Mouse (Mus musculus) neural tube, embryonic 13.5 days (tissue): Measurements from ENCODE around the gene Rab39. TPM values are rescaled to one million over a fixed set of nuclear protein-coding genes. Genes with fewer than 3 reads are reported as not detected.

Source experiments
- ATAC-seq: fragments of 200-750 bp; cut with Nextera tagmentation; 2 replicates; pipeline ENCODE4 v1.8.0; 2017; ENCODE audit warnings: low read depth, mild to moderate bottlenecking, moderate TSS enrichment, moderate library complexity
- H3K27ac ChIP-seq: fragments of 300-500 bp; sonication (generic); replicated peaks from 2 replicates; pipeline ENCODE4 v1.5.1; 2015; ENCODE audit warnings: moderate library complexity, mild to moderate bottlenecking, inconsistent platforms
- H3K27me3 ChIP-seq: fragments of 300-500 bp; sonication (generic); 2 replicates; pipeline ENCODE4 v1.6.1; 2015; ENCODE audit warnings: mild to moderate bottlenecking, inconsistent platforms
- H3K36me3 ChIP-seq: fragments of 300-500 bp; sonication (generic); 2 replicates; pipeline ENCODE4 v1.6.1; 2015; ENCODE audit warnings: mild to moderate bottlenecking, inconsistent platforms
- H3K4me1 ChIP-seq: fragments of 300-500 bp; sonication (generic); replicated peaks from 2 replicates; pipeline ENCODE4 v1.6.1; 2015; ENCODE audit warnings: inconsistent platforms
- H3K4me2 ChIP-seq: fragments of 300-500 bp; sonication (generic); 2 replicates; pipeline ENCODE4 v1.6.1; 2015; ENCODE audit warnings: inconsistent platforms, mild to moderate bottlenecking, moderate library complexity
- H3K4me3 ChIP-seq: fragments of 300-500 bp; sonication (generic); 2 replicates; pipeline ENCODE4 v1.5.1; 2015; ENCODE audit warnings: mild to moderate bottlenecking, inconsistent platforms
- H3K9ac ChIP-seq: fragments of 300-500 bp; sonication (generic); 2 replicates; pipeline ENCODE4 v1.6.1; 2015; ENCODE audit warnings: moderate library complexity, mild to moderate bottlenecking, inconsistent platforms
- H3K9me3 ChIP-seq: fragments of 300-500 bp; sonication (generic); 2 replicates; pipeline ENCODE4 v1.6.1; 2016; ENCODE audit warnings: inconsistent platforms
- WGBS: fragments of 180-500 bp; shearing (Covaris S2); methylation state at CpG from one replicate; pipeline ENCODE4 v1.1.7; 2015; 5-methylcytosine and 5-hydroxymethylcytosine counted together
- polyA plus RNA-seq: library from polyadenylated mRNA; unstranded; fragments of >200 nt; fragmentation: Nextera tagmentation; extraction: Ambion mirVana; gene quantifications from 2 replicates; pipeline ENCODE4 v1.2.1, GENCODE M21; 2015

Gene Rab39
- polyA plus RNA-seq, 1 experiment from 2014 or later = 5.1 TPM

DNA sequence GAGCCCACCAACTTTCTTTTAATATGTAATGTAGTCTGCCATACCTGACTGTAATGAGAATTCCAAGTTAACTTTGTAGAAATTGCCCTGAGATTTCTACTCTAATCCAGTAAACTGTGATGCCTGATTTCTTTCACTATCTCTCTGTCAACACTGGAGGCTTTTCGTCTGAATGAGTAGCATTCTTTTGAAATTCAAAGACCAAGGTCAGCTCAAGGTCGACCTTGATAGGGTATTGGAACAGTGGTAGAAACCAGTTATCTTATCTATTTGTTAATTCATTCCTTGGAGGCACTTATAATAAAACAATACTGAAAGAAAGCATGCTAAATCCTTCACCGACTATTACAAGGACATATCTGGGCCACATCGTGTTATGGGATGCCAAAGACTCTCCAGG is 29.1 kb downstream of the Rab39 start:
- Histone ChIP-seq H3K4me3 (no peak overlapping the region), H3K9me3 (no peaks in the 10 kb centered on the region), H3K36me3 (no peaks in the 10 kb centered on the region), H3K4me1 (no peaks in the 10 kb centered on the region), H3K4me2 (no peak overlapping the region), H3K27ac (no peak overlapping the region), H3K9ac (no peak overlapping the region), H3K27me3 (no peaks in the 10 kb centered on the region)
- ATAC-seq = no peak
- WGBS = 77% methylated on average over 4 of the region's 4 CpGs

DNA sequence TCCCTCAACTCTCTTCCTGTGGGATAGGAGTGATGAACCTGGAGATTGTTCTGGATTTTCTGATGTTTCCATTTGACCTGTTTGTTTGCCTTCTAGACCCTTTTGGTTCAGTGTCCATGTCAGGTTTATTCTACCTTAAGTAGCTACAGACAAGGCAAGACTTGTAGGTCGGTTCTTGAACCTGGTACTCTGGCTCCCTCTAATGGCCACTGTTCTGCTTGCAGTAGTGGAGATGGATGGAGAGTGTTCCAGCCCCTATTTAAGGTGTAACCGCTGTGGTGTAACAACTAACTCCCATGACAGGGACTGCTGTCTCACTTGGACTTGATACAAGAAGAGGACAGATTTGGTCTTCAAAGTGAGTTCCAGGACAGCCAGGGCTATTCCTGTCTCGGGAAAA is 32.5 kb downstream of the Rab39 start:
- Histone ChIP-seq H3K27ac (no peak overlapping the region), H3K27me3 (no peaks in the 10 kb centered on the region), H3K4me2 (no peak overlapping the region), H3K9ac (no peak overlapping the region), H3K4me1 (no peaks in the 10 kb centered on the region), H3K9me3 (no peaks in the 10 kb centered on the region), H3K4me3 (no peak overlapping the region), H3K36me3 (no peaks in the 10 kb centered on the region)
- WGBS = 16% methylated on average over 3 of the region's 3 CpGs
- no peak for ATAC-seq

DNA sequence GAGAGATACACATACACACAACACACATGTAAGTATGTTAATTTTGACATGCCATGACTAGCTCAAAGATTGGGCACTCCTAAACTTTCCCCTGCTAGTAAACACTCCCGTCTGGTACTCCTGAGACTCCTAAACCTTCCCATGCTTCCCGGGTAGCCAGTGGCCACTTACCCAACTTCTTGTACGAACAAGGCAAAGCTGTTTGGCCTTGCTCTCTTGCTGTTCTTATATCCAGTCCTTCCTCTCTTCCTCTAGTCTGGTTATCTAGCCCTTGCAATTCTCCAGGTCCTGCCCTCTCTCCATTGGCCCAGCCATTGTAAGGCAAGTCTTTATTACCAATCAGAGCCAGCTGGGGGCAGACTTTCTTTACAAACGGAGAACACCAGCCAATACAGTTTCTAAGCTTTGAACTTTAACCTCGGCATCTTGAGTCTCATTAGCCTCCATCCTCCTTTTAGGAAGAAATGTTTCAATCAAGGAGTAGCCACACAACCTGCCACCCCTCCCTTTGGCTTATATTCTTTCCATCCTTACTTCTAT is 36.3 kb downstream of the Rab39 start, which contains the start of gene Cul5:
Cul5 (minus strand) TSS at position 335 of the 540 bp plus-strand sequence.
- H3K9ac ChIP-seq = no peak within 1 kb of the TSS
- no peak within 1 kb of the TSS for H3K4me3 ChIP-seq
- H3K36me3 ChIP-seq = no peaks in the 10 kb centered on the region
- no peak for ATAC-seq
- 55% methylated on average over 5 of the region's 5 CpGs for WGBS
- no peaks in the 10 kb centered on the region for H3K27me3 ChIP-seq
- H3K9me3 ChIP-seq = no peaks in the 10 kb centered on the region
- H3K4me2 ChIP-seq = no peak within 1 kb of the TSS
- no peak within 1 kb of the TSS for H3K27ac ChIP-seq
- peaks cover 17% of the 10 kb centered on the region for H3K4me1 ChIP-seq

DNA sequence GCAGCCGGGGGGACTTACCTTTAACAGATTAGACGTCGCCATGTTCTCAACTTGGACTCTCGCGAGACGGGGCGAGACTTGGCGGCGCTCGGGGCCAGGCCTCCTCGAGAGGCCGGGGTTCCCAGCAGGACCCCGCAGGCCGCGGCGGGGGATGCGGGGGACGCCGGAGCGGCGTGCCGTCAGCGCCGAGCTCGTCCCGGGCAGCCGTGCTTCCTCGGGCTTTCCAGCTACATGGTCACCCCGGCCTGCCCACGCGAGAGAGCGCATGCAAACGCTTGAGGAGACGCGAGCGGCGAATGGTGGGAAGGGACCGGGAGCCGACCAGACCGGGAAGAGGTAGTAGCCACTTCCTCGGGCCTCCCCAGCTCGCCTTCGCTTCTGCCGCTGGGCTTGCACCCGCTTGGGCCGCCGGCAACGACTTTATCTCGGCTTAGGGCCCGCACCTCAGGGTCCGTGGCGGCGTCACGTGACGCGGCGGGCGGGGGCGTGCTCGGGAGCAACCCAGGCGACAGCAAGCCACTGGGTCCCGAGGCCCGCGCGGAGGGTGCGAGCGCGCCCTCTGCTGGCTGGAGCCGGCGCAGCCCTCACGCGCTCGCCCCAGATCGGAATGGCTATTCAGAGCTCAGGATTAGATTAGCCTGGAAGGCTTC is 38.9 kb downstream of the Rab39 start:
- Histone ChIP-seq H3K9ac (peak overlapping the region; percentile 93), H3K4me1 (peaks cover 27% of the 10 kb centered on the region), H3K9me3 (no peaks in the 10 kb centered on the region), H3K36me3 (no peaks in the 10 kb centered on the region), H3K4me3 (peak overlapping the region; percentile 89), H3K4me2 (peak overlapping the region; percentile 74), H3K27me3 (no peaks in the 10 kb centered on the region), H3K27ac (peak overlapping the region; percentile 98)
- under 1% methylated on average over 54 of the region's 74 CpGs for WGBS
- peak; percentile 98 for ATAC-seq

DNA sequence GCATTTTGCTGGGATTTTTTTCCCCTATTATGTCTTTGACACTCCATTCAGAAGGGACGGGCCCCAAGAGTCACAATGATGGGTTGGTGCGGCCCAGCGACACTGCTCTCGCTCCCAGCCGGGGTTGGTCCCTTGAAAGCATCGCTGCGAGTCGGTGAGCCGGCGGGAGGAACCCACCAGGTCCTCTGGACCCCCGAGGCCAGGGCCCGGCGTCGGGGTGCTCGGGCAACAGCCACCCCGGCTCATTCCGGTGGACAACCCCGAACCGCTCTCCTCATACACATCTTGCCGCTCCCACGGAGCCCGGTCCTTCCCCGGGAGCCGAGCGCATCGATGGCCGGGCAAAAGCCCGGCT is 39.4 kb downstream of the Rab39 start:
- Histone ChIP-seq H3K4me2 (peak overlapping the region; percentile 74), H3K27me3 (no peaks in the 10 kb centered on the region), H3K4me1 (peaks cover 27% of the 10 kb centered on the region), H3K9ac (peak overlapping the region; percentile 93), H3K36me3 (no peaks in the 10 kb centered on the region), H3K4me3 (peak overlapping the region; percentile 89), H3K27ac (peak overlapping the region; percentile 98), H3K9me3 (no peaks in the 10 kb centered on the region)
- 0% methylated on average over 28 of the region's 28 CpGs for WGBS
- peak; percentile 55 for ATAC-seq

- no peaks in the 10 kb centered on the region for H3K9me3 ChIP-seq
- peaks cover 27% of the 10 kb centered on the region for H3K4me1 ChIP-seq
- H3K4me2 ChIP-seq = peak overlapping the region; percentile 74
- no peak for ATAC-seq
- peak overlapping the region; percentile 89 for H3K4me3 ChIP-seq
- H3K27ac ChIP-seq = no peak overlapping the region
- H3K36me3 ChIP-seq = no peaks in the 10 kb centered on the region
- H3K27me3 ChIP-seq = no peaks in the 10 kb centered on the region
- H3K9ac ChIP-seq = 0 out of 2 replicates have a peak overlapping the region, but pooled peaks have one; percentile 93
These were observed 40.6 kb downstream of the Rab39 start for GRCm38 (mm10) chr9:53665428-53665827.

DNA sequence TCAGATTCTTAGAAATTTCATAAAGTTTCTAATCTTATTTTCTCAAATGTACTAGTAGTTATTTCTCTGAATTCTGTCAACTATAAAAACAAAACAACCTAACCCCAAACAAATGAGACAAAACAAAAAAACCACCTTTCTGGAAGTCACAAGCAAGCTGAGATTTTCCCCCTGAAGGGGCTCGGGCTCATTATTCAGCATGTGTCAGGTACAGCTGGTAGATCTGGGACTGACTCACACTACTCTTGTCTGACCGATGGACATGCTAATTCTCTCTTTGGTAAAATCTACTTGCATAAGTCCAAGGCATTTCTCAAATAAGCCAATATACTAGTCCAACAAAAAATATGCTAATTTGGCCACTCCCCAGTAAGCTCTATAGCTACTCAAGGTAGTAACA is 41.2 kb downstream of the Rab39 start:
- H3K9me3 ChIP-seq = no peaks in the 10 kb centered on the region
- no peaks in the 10 kb centered on the region for H3K27me3 ChIP-seq
- H3K36me3 ChIP-seq = no peaks in the 10 kb centered on the region
- no peak overlapping the region for H3K9ac ChIP-seq
- H3K4me2 ChIP-seq = peak overlapping the region; percentile 74
- ATAC-seq = no peak
- no peak overlapping the region for H3K27ac ChIP-seq
- 86% methylated on average over 2 of the region's 2 CpGs for whole genome bisulfite sequencing
- H3K4me3 ChIP-seq = no peak overlapping the region
- peaks cover 27% of the 10 kb centered on the region for H3K4me1 ChIP-seq

- H3K9me3 ChIP-seq = no peaks in the 10 kb centered on the region
These were observed 71.2 kb downstream of the Rab39 start for GRCm38 (mm10) chr9:53634796-53635195.

More at GRCm38 (mm10) chr9:53634796-53635195, 71.2 kb downstream of the Rab39 start:
- Histone ChIP-seq H3K36me3 (peaks cover 79% of the 10 kb centered on the region), H3K27me3 (no peaks in the 10 kb centered on the region), H3K9ac (no peak overlapping the region), H3K4me1 (no peaks in the 10 kb centered on the region), H3K4me2 (no peak overlapping the region), H3K4me3 (no peak overlapping the region), H3K27ac (no peak overlapping the region)
- no peak for ATAC-seq
- 97% methylated on average over 6 of the region's 6 CpGs for WGBS

Other genes with a start within 250 kb of the Rab39 start
- 9.5 and 12.1 TPM in 2 replicates for gene Atm, start 169.5 kb downstream of the Rab39 start, polyA plus RNA-seq
- 11.8 and 12.2 TPM in 2 replicates for gene Npat, start 169.2 kb downstream of the Rab39 start, polyA plus RNA-seq
- gene Acat1, start 95.8 kb downstream of the Rab39 start, polyA plus RNA-seq = 127 and 142 TPM in 2 replicates
- 39.2 and 41.6 TPM in 2 replicates for gene Cul5, start 36.2 kb downstream of the Rab39 start, polyA plus RNA-seq
- gene Slc35f2, start 65.3 kb upstream of the Rab39 start, polyA plus RNA-seq = 16.3 and 17.0 TPM in 2 replicates
- 3.1 and 7.5 TPM in 2 replicates for gene Sln, start 143.9 kb upstream of the Rab39 start, polyA plus RNA-seq